Mouse (Mus musculus) hindbrain, embryonic 13.5 days (tissue): ENCODE measurements at regions not wholly inside any gene's neighbourhood (a gene's known extent, or its start where the extent isn't known, plus 50 kb on each side); places are given as distances from the start of the nearest gene placed in this dataset.

ENCODE experiments used
- ATAC-seq: fragments of 200-750 bp; cut with Nextera tagmentation; 2 replicates; pipeline ENCODE4 v1.8.0; 2017; ENCODE audit warnings: moderate TSS enrichment; ENCODE audit not compliant: low FRiP score
- H3K27ac ChIP-seq: fragments of 300-500 bp; sonication (generic); 2 replicates; pipeline ENCODE4 v1.5.1; 2015; ENCODE audit warnings: inconsistent platforms, mild to moderate bottlenecking, moderate library complexity
- H3K27me3 ChIP-seq: fragments of 300-500 bp; sonication (generic); 2 replicates; pipeline ENCODE4 v1.6.1; 2015; ENCODE audit warnings: mild to moderate bottlenecking, inconsistent platforms
- H3K36me3 ChIP-seq: fragments of 300-500 bp; sonication (generic); 2 replicates; pipeline ENCODE4 v1.6.1; 2015; ENCODE audit warnings: mild to moderate bottlenecking, inconsistent platforms
- H3K4me1 ChIP-seq: fragments of 300-500 bp; sonication (generic); replicated peaks from 2 replicates; pipeline ENCODE4 v1.6.1; 2015; ENCODE audit warnings: inconsistent platforms
- H3K4me2 ChIP-seq: fragments of 300-500 bp; sonication (generic); 2 replicates; pipeline ENCODE4 v1.6.1; 2015; ENCODE audit warnings: inconsistent platforms, mild to moderate bottlenecking, moderate library complexity
- H3K4me3 ChIP-seq: fragments of 300-500 bp; sonication (generic); 2 replicates; pipeline ENCODE4 v1.5.1; 2015; ENCODE audit warnings: mild to moderate bottlenecking, inconsistent platforms
- H3K9ac ChIP-seq: fragments of 300-500 bp; sonication (generic); 2 replicates; pipeline ENCODE4 v1.6.1; 2015; ENCODE audit warnings: mild to moderate bottlenecking, inconsistent platforms
- H3K9me3 ChIP-seq: fragments of 300-500 bp; sonication (generic); 2 replicates; pipeline ENCODE4 v1.6.1; 2016; ENCODE audit warnings: inconsistent platforms
- WGBS: fragments of 180-500 bp; shearing (Covaris S2); methylation state at CpG from one replicate; pipeline ENCODE4 v1.1.7; 2015; 5-methylcytosine and 5-hydroxymethylcytosine counted together

GRCm38 (mm10) chr12:26867731-26868130 is 398.7 kb downstream of the Cmpk2 start:
- H3K36me3 ChIP-seq: no peaks in the 10 kb centered on the region
- no peak overlapping the region for H3K4me2 ChIP-seq
- peak overlapping the region; percentile 35 for H3K27ac ChIP-seq
- ATAC-seq: no peak
- no peak overlapping the region for H3K9ac ChIP-seq
- H3K4me1 ChIP-seq: peaks cover 4% of the 10 kb centered on the region
- no peaks in the 10 kb centered on the region for H3K27me3 ChIP-seq
- no peaks in the 10 kb centered on the region for H3K9me3 ChIP-seq
- no peak overlapping the region for H3K4me3 ChIP-seq
- 71% methylated on average over 6 of the region's 6 CpGs for WGBS

- no peaks in the 10 kb centered on the region for H3K27me3 ChIP-seq
- ATAC-seq: peak; percentile 81
- peaks cover 9% of the 10 kb centered on the region; the same call in 1 of the 2 replicates for H3K9me3 ChIP-seq
- H3K9ac ChIP-seq: no peak overlapping the region
- no peaks in the 10 kb centered on the region for H3K36me3 ChIP-seq
- no peaks in the 10 kb centered on the region for H3K4me1 ChIP-seq
- 15% methylated on average over 1 of the region's 1 CpGs for WGBS
- H3K4me3 ChIP-seq: no peak overlapping the region
- H3K27ac ChIP-seq: peak overlapping the region; percentile 56; the same call in 1 of the 2 replicates
- H3K4me2 ChIP-seq: no peak overlapping the region
Measured at GRCm38 (mm10) chr12:26855091-26855516, 386.1 kb downstream of the Cmpk2 start.

- Histone ChIP-seq H3K4me2 (no peak overlapping the region), H3K4me1 (peaks cover 16% of the 10 kb centered on the region), H3K9ac (no peak overlapping the region), H3K4me3 (no peak overlapping the region), H3K27ac (no peak overlapping the region), H3K9me3 (no peaks in the 10 kb centered on the region), H3K27me3 (no peaks in the 10 kb centered on the region), H3K36me3 (no peaks in the 10 kb centered on the region)
- no peak for ATAC-seq
- WGBS: 41% methylated on average over 12 of the region's 12 CpGs
Measured at GRCm38 (mm10) chr12:26844917-26845316, 375.9 kb downstream of the Cmpk2 start.

- Histone ChIP-seq H3K4me1 (peaks cover 12% of the 10 kb centered on the region), H3K4me2 (no peak overlapping the region), H3K36me3 (no peaks in the 10 kb centered on the region), H3K9ac (peak overlapping the region; percentile 46; the same call in 1 of the 2 replicates), H3K27me3 (no peaks in the 10 kb centered on the region), H3K27ac (peak overlapping the region; percentile 1; the same call in 1 of the 2 replicates), H3K9me3 (no peaks in the 10 kb centered on the region), H3K4me3 (no peak overlapping the region)
- no peak for ATAC-seq
- WGBS: 32% methylated on average over 5 of the region's 5 CpGs
Measured at GRCm38 (mm10) chr12:26842696-26843095, 373.7 kb downstream of the Cmpk2 start.

- Histone ChIP-seq H3K4me2 (no peak overlapping the region), H3K27me3 (no peaks in the 10 kb centered on the region), H3K9ac (no peak overlapping the region), H3K27ac (peak overlapping the region; percentile 69), H3K9me3 (no peaks in the 10 kb centered on the region), H3K4me1 (peaks cover 19% of the 10 kb centered on the region), H3K36me3 (no peaks in the 10 kb centered on the region), H3K4me3 (no peak overlapping the region)
- peak; percentile 71 for ATAC-seq
- WGBS: 44% methylated on average over 3 of the region's 3 CpGs
Measured at GRCm38 (mm10) chr12:26821257-26821968, 352.4 kb downstream of the Cmpk2 start.

- no peaks in the 10 kb centered on the region for H3K9me3 ChIP-seq
- H3K4me1 ChIP-seq: peaks cover 19% of the 10 kb centered on the region
- H3K27me3 ChIP-seq: no peaks in the 10 kb centered on the region
- no peak overlapping the region for H3K27ac ChIP-seq
- no peak for ATAC-seq
- H3K9ac ChIP-seq: no peak overlapping the region
- H3K4me2 ChIP-seq: no peak overlapping the region
- no peaks in the 10 kb centered on the region for H3K36me3 ChIP-seq
- no peak overlapping the region for H3K4me3 ChIP-seq
- 81% methylated on average over 3 of the region's 3 CpGs for WGBS
Measured at GRCm38 (mm10) chr12:26817866-26818265, 348.9 kb downstream of the Cmpk2 start.

- no peak overlapping the region for H3K4me3 ChIP-seq
- H3K27ac ChIP-seq: no peak overlapping the region
- H3K36me3 ChIP-seq: no peaks in the 10 kb centered on the region
- no peaks in the 10 kb centered on the region for H3K9me3 ChIP-seq
- H3K9ac ChIP-seq: no peak overlapping the region
- no peak overlapping the region for H3K4me2 ChIP-seq
- no peak for ATAC-seq
- no peaks in the 10 kb centered on the region for H3K27me3 ChIP-seq
- WGBS: 87% methylated on average over 8 of the region's 8 CpGs
- peaks cover 7% of the 10 kb centered on the region for H3K4me1 ChIP-seq
Measured at GRCm38 (mm10) chr12:26815771-26816170, 346.8 kb downstream of the Cmpk2 start.

GRCm38 (mm10) chr12:26810565-26811177 is 341.7 kb downstream of the Cmpk2 start:
- no peaks in the 10 kb centered on the region for H3K36me3 ChIP-seq
- 86% methylated on average over 5 of the region's 5 CpGs for WGBS
- H3K9ac ChIP-seq: no peak overlapping the region
- H3K4me1 ChIP-seq: 0 out of 2 replicates have a peak, but pooled peaks cover 4% of the 10 kb centered on the region
- no peak overlapping the region for H3K4me3 ChIP-seq
- no peak overlapping the region for H3K4me2 ChIP-seq
- H3K27me3 ChIP-seq: no peaks in the 10 kb centered on the region
- ATAC-seq: no peak
- H3K27ac ChIP-seq: no peak overlapping the region
- no peaks in the 10 kb centered on the region for H3K9me3 ChIP-seq

- WGBS: 9% methylated on average over 4 of the region's 4 CpGs
- H3K36me3 ChIP-seq: no peaks in the 10 kb centered on the region
- no peaks in the 10 kb centered on the region for H3K9me3 ChIP-seq
- no peaks in the 10 kb centered on the region for H3K27me3 ChIP-seq
- no peak overlapping the region for H3K9ac ChIP-seq
- H3K27ac ChIP-seq: no peak overlapping the region
- H3K4me3 ChIP-seq: no peak overlapping the region
- 0 out of 2 replicates have a peak, but pooled peaks cover 4% of the 10 kb centered on the region for H3K4me1 ChIP-seq
- H3K4me2 ChIP-seq: no peak overlapping the region
- no peak for ATAC-seq
Measured at GRCm38 (mm10) chr12:26809670-26810069, 340.7 kb downstream of the Cmpk2 start.

- ATAC-seq: peak; percentile 90
- Histone ChIP-seq H3K36me3 (no peaks in the 10 kb centered on the region), H3K27me3 (no peaks in the 10 kb centered on the region), H3K9ac (no peak overlapping the region), H3K4me3 (no peak overlapping the region), H3K9me3 (no peaks in the 10 kb centered on the region), H3K4me1 (peaks cover 16% of the 10 kb centered on the region), H3K27ac (peak overlapping the region; percentile 74), H3K4me2 (no peak overlapping the region)
- 32% methylated on average over 5 of the region's 5 CpGs for WGBS
Measured at GRCm38 (mm10) chr12:26802542-26802941, 333.5 kb downstream of the Cmpk2 start.

GRCm38 (mm10) chr12:26799310-26799709 is 330.3 kb downstream of the Cmpk2 start:
- peak overlapping the region; percentile 73 for H3K27ac ChIP-seq

GRCm38 (mm10) chr12:26796367-26796766 is 327.4 kb downstream of the Cmpk2 start:
- H3K9me3 ChIP-seq: no peaks in the 10 kb centered on the region
- no peak overlapping the region for H3K4me2 ChIP-seq
- ATAC-seq: no peak
- WGBS: 23% methylated on average over 2 of the region's 2 CpGs
- peaks cover 20% of the 10 kb centered on the region for H3K4me1 ChIP-seq
- H3K9ac ChIP-seq: no peak overlapping the region
- no peak overlapping the region for H3K4me3 ChIP-seq
- H3K27me3 ChIP-seq: no peaks in the 10 kb centered on the region
- H3K36me3 ChIP-seq: no peaks in the 10 kb centered on the region
- H3K27ac ChIP-seq: peak overlapping the region; percentile 67

More at GRCm38 (mm10) chr12:26799310-26799709, 330.3 kb downstream of the Cmpk2 start:
- H3K4me2 ChIP-seq: no peak overlapping the region
- H3K9ac ChIP-seq: no peak overlapping the region
- H3K4me1 ChIP-seq: peaks cover 23% of the 10 kb centered on the region
- WGBS: 47% methylated on average over 6 of the region's 6 CpGs
- H3K27me3 ChIP-seq: no peaks in the 10 kb centered on the region
- no peaks in the 10 kb centered on the region for H3K9me3 ChIP-seq
- no peaks in the 10 kb centered on the region for H3K36me3 ChIP-seq
- no peak overlapping the region for H3K4me3 ChIP-seq
- ATAC-seq: 0 out of 2 replicates have a peak, but pooled peaks have one; percentile 43
